ENCODE assay signal across 9 mouse cellular contexts in the genomic region with DNA sequence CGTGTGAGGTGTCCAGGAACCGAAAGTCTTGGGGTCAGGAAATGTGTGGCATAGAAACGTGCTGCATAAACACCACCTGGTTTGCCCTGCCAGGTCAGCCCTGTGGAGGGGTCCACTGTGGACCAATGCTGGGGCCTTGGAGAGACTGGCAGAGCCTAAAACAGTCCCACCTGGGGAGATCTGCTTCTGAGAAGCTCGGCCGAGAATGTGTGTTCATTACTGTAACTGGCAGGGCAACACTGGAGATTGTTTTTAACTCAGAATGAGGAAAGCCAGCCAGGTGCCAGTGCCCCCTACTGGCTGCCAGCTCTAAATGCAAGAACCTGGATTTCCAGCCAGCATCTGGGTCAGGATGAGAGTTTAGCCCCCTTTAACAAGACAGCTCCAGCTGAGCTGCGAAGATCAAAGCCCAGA.
A peak's percentile ranks its signal among the peaks of the same experiment; 100 is the strongest.
DNase-seq lines count a peak whose midpoint lies in the region; ATAC-seq and TF ChIP-seq lines count a peak whose summit lies in the region.
"Had no signal": no experiment of that assay in that cellular context is flagged by ENCODE, and none has a peak within 500 bp of the region (broad histone marks: within the 10 kb centered on the region; RNA-seq: fewer than 3 reads in every experiment).

No protein-coding gene starts in this region.

- WGBS in cerebellum, adult 2 months, result 64% methylated on average over 6 of the region's 6 CpGs
- 51% methylated on average over 6 of the region's 6 CpGs for WGBS in kidney, postnatal 0 days
- WGBS in stomach, postnatal 0 days, result 53% methylated on average over 6 of the region's 6 CpGs

- no peaks in the 10 kb centered on the region; the same call in 1 of the 2 replicates for H3K27me3 ChIP-seq in cerebellum, adult 2 months (ENCODE audit: control insufficient read depth, insufficient read depth, low read length)
- no peaks in the 10 kb centered on the region for H3K27me3 ChIP-seq in kidney, postnatal 0 days (ENCODE audit: insufficient read depth, low read length)
- H3K27me3 ChIP-seq in stomach, postnatal 0 days (ENCODE audit: control insufficient read depth, insufficient read depth, low read length), result no peaks in the 10 kb centered on the region

- no peak for TF ChIP-seq EP300 in stomach, postnatal 0 days (optimal IDR thresholded peaks at IDR 0.05)

- no peaks in the 10 kb centered on the region for H3K4me1 ChIP-seq in cerebellum, adult 2 months (ENCODE audit: control insufficient read depth, insufficient read depth, low read length)
- H3K4me1 ChIP-seq in kidney, postnatal 0 days (replicated peaks; ENCODE audit: insufficient read depth, low read length), result peaks cover 8% of the 10 kb centered on the region; the same call in 1 of the 2 replicates
- H3K4me1 ChIP-seq in stomach, postnatal 0 days (replicated peaks; ENCODE audit: control insufficient read depth, insufficient read depth), result no peaks in the 10 kb centered on the region
- H3K4me1 ChIP-seq: heart, embryonic 15.5 days had no signal

- TF ChIP-seq POLR2A in cerebellum, adult 2 months (IDR thresholded peaks at IDR 0.05; ENCODE audit: borderline replicate concordance, insufficient read depth, low read length), result no peak

- no peak overlapping the region for H3K4me2 ChIP-seq in kidney, postnatal 0 days (ENCODE audit: low read length)
- H3K4me2 ChIP-seq in stomach, postnatal 0 days (replicated peaks; ENCODE audit: low read depth), result no peak overlapping the region
- H3K4me2 ChIP-seq: heart, embryonic 15.5 days had no signal

- no peaks in the 10 kb centered on the region for H3K9me3 ChIP-seq in kidney, postnatal 0 days (replicated peaks; ENCODE audit: low read length)
- H3K9me3 ChIP-seq in stomach, postnatal 0 days (ENCODE audit: control insufficient read depth, low read length), result no peaks in the 10 kb centered on the region
- H3K9me3 ChIP-seq: heart, embryonic 15.5 days had no signal

- no peak overlapping the region for H3K9ac ChIP-seq in kidney, postnatal 0 days (ENCODE audit: low read depth, low read length)
- H3K9ac ChIP-seq in stomach, postnatal 0 days (ENCODE audit: low read length), result no peak overlapping the region
- H3K9ac ChIP-seq: heart, embryonic 15.5 days had no signal

- no peaks in the 10 kb centered on the region for H3K36me3 ChIP-seq in kidney, postnatal 0 days (ENCODE audit: insufficient read depth, low read length)
- H3K36me3 ChIP-seq in stomach, postnatal 0 days (ENCODE audit: control insufficient read depth, insufficient read depth, low read length), result no peaks in the 10 kb centered on the region
- H3K36me3 ChIP-seq: heart, embryonic 15.5 days had no signal

- H3K4me3 ChIP-seq in cerebellum, adult 2 months (replicated peaks; ENCODE audit: insufficient read depth, low read depth, low read length), result no peak overlapping the region
- no peak overlapping the region for H3K4me3 ChIP-seq in kidney, postnatal 0 days (replicated peaks; ENCODE audit: low read depth, low read length)
- no peak overlapping the region for H3K4me3 ChIP-seq in stomach, postnatal 0 days (ENCODE audit: low read depth, low read length)
- H3K4me3 ChIP-seq: heart, embryonic 15.5 days had no signal

- DNase-seq in gastrocnemius, postnatal 14 days, result peak; percentile 21
- no peak for DNase-seq in gastrocnemius, postnatal 36 days
- peak; percentile 41 to 47 for DNase-seq in B cell, adult 2 months
- peak; percentile 27 to 52 for DNase-seq in cerebellum, adult 2 months
- peak; percentile 71 for DNase-seq in forelimb bud, embryonic 11.5 days (ENCODE audit: low read depth, low spot score)
- DNase-seq in kidney, postnatal 0 days (ENCODE audit: low spot score), result peak; percentile 68
- peak; percentile 25 for DNase-seq in lung, postnatal 14 days
- peak; percentile 38 for DNase-seq in stomach, postnatal 0 days (ENCODE audit: low spot score)

- ATAC-seq in kidney, postnatal 0 days (replicated peaks; ENCODE audit: low FRiP score, low read depth), result no peak
- ATAC-seq in stomach, postnatal 0 days (ENCODE audit: low FRiP score, low TSS enrichment), result peak; percentile 16; the same call in 1 of the 2 replicates

- peak; percentile 70 for TF ChIP-seq CTCF in cerebellum, adult 2 months (IDR thresholded peaks at IDR 0.05; ENCODE audit: borderline replicate concordance, insufficient read depth, low read depth, low read length)
- peak; percentile 79 for TF ChIP-seq CTCF in kidney, postnatal 0 days (IDR thresholded peaks at IDR 0.05; ENCODE audit: low read depth)
- peak; percentile 85 for TF ChIP-seq CTCF in stomach, postnatal 0 days (IDR thresholded peaks at IDR 0.05; ENCODE audit: low read depth)

- H3K27ac ChIP-seq in cerebellum, adult 2 months (ENCODE audit: insufficient read depth, low read length), result no peak overlapping the region
- H3K27ac ChIP-seq in kidney, postnatal 0 days, result no peak overlapping the region
- no peak overlapping the region for H3K27ac ChIP-seq in stomach, postnatal 0 days (replicated peaks)
- H3K27ac ChIP-seq: heart, embryonic 15.5 days had no signal

- intact Hi-C loops in gastrocnemius, postnatal 14 days (cut with DNase I; ENCODE audit: low total_unique reads), result no loop called here
- intact Hi-C loops in gastrocnemius, postnatal 36 days (cut with DNase I), result no loop called here

Comparison
In these comparisons a context has a peak if more than half of its experiments do, and no peak if none do; other contexts are left out.
1. DNase-seq: peak in gastrocnemius, postnatal 14 days (single experiment), B cell, adult 2 months (2 of 2), cerebellum, adult 2 months (2 of 2), forelimb bud, embryonic 11.5 days (single experiment), kidney, postnatal 0 days (single experiment), lung, postnatal 14 days (single experiment) and stomach, postnatal 0 days (single experiment); none in gastrocnemius, postnatal 36 days (0 of 2).
2. Peak in every context shown above with its lines, with median percentiles within 50 percentile points of each other: CTCF ChIP-seq.